Mouse (Mus musculus) stomach, postnatal 0 days (tissue): ENCODE measurements at regions not wholly inside any gene's neighbourhood (a gene's known extent, or its start where the extent isn't known, plus 50 kb on each side); places are given as distances from the start of the nearest gene placed in this dataset.

Experiments used
- ATAC-seq: fragments of 200-750 bp; cut with Nextera tagmentation; 2 replicates; pipeline ENCODE4 v1.8.0; 2017; ENCODE audit not compliant: low FRiP score, low TSS enrichment
- DNase-seq: peaks from one replicate; pipeline ENCODE4 v3.0.0-alpha.2; 2016; ENCODE audit warnings: low spot score
- H3K27ac ChIP-seq: fragments of 300-500 bp; sonication (generic); replicated peaks from 2 replicates; pipeline ENCODE4 v1.5.1; 2014; ENCODE audit warnings: mild to moderate bottlenecking, control low read depth
- H3K27me3 ChIP-seq: fragments of 300-500 bp; sonication (generic); 2 replicates; pipeline ENCODE4 v1.6.1; 2014; ENCODE audit warnings: low read length; ENCODE audit not compliant: control insufficient read depth, insufficient read depth
- H3K36me3 ChIP-seq: fragments of 300-500 bp; sonication (generic); 2 replicates; pipeline ENCODE4 v1.6.1; 2014; ENCODE audit warnings: low read length, mixed read lengths; ENCODE audit not compliant: control insufficient read depth, insufficient read depth
- H3K4me1 ChIP-seq: fragments of 300-500 bp; sonication (generic); replicated peaks from 2 replicates; pipeline ENCODE4 v1.6.1; 2014; ENCODE audit warnings: antibody characterized with exemption; ENCODE audit not compliant: control insufficient read depth, insufficient read depth
- H3K4me2 ChIP-seq: fragments of 300-500 bp; sonication (generic); replicated peaks from 2 replicates; pipeline ENCODE4 v1.6.1; 2014; ENCODE audit warnings: low read depth, mild to moderate bottlenecking, control low read depth, moderate library complexity
- H3K4me3 ChIP-seq: fragments of 300-500 bp; sonication (generic); 2 replicates; pipeline ENCODE4 v1.5.1; 2014; ENCODE audit warnings: low read depth, low read length, control low read depth
- H3K9ac ChIP-seq: fragments of 300-500 bp; sonication (generic); 2 replicates; pipeline ENCODE4 v1.6.1; 2014; ENCODE audit warnings: mild to moderate bottlenecking, low read length, control low read depth, mixed read lengths
- H3K9me3 ChIP-seq: fragments of 300-500 bp; sonication (generic); 2 replicates; pipeline ENCODE4 v1.6.1; 2016; ENCODE audit warnings: low read length; ENCODE audit not compliant: control insufficient read depth
- CTCF ChIP-seq: IDR thresholded peaks from 2 replicates; pipeline ENCODE4 v1.5.1; 2016; ENCODE audit warnings: antibody characterized with exemption, low read depth, mild to moderate bottlenecking, moderate library complexity
- EP300 ChIP-seq: optimal IDR thresholded peaks from 2 replicates; pipeline ENCODE3; 2016; ENCODE audit warnings: antibody characterized with exemption
- WGBS: fragments of 180-500 bp; shearing (Covaris S2); extraction: QIAGEN DNeasy Blood & Tissue Kit; methylation state at CpG from one replicate; pipeline ENCODE4 v1.1.7; 2014; 5-methylcytosine and 5-hydroxymethylcytosine counted together

GRCm38 (mm10) chr7:83477661-83478121 is 107.0 kb upstream of the Tmc3 start:
- Histone ChIP-seq H3K27ac (no peak overlapping the region), H3K27me3 (no peaks in the 10 kb centered on the region), H3K4me3 (no peak overlapping the region), H3K9ac (no peak overlapping the region), H3K4me2 (no peak overlapping the region), H3K36me3 (no peaks in the 10 kb centered on the region), H3K4me1 (no peaks in the 10 kb centered on the region), H3K9me3 (no peaks in the 10 kb centered on the region)
- 25% methylated on average over 7 of the region's 7 CpGs for WGBS
- DNase-seq (no peak), ATAC-seq (no peak)
- no peak for TF ChIP-seq EP300
- no peak for TF ChIP-seq CTCF

- Histone ChIP-seq H3K27ac (no peak overlapping the region), H3K4me3 (no peak overlapping the region), H3K9ac (no peak overlapping the region), H3K36me3 (no peaks in the 10 kb centered on the region), H3K4me2 (no peak overlapping the region), H3K9me3 (no peaks in the 10 kb centered on the region), H3K27me3 (no peaks in the 10 kb centered on the region), H3K4me1 (no peaks in the 10 kb centered on the region)
- ATAC-seq (no peak), DNase-seq (no peak)
- no peak for TF ChIP-seq EP300
- TF ChIP-seq CTCF: no peak
Measured at GRCm38 (mm10) chr7:83481655-83482054, 103.1 kb upstream of the Tmc3 start.

- Histone ChIP-seq H3K4me3 (no peak overlapping the region), H3K27ac (no peak overlapping the region), H3K4me2 (no peak overlapping the region), H3K27me3 (no peaks in the 10 kb centered on the region), H3K9me3 (no peaks in the 10 kb centered on the region), H3K4me1 (no peaks in the 10 kb centered on the region), H3K36me3 (no peaks in the 10 kb centered on the region), H3K9ac (no peak overlapping the region)
- no peak for ATAC-seq
- no peak for DNase-seq
- WGBS: 74% methylated on average over 3 of the region's 3 CpGs
- TF ChIP-seq CTCF: no peak
- TF ChIP-seq EP300: no peak
Measured at GRCm38 (mm10) chr7:83482254-83482653, 102.5 kb upstream of the Tmc3 start.

DNA sequence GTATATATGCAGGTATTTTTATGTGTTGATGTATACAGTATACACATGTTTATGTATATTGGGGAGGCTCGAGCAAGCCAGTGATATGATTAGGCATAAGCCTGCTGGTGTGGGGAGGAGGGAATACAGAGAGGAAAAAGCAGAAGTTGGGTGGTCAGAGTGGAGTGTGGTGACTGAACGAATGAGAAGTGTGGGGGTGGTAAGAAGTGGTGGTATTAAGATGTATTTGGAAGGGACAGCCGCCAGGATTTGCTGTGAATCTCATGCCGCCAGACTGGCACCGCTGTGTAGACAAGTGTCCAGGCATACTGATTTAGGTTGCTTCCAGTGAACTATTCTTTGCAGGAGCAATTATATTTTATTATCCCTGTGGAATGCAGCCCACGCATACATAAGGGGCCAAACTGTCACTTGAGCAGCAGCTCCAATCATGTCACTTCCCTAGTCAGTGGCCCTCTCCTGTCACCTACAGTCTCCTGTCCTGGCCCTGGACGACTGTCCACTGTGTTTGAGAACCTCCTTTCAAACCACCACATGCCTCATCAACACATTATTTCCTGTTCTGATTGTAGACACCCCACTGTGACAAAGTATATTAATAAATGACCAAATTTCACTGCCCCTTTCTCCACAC is 101.9 kb upstream of the Tmc3 start:
- no peaks in the 10 kb centered on the region for H3K27me3 ChIP-seq
- no peak for DNase-seq
- H3K4me2 ChIP-seq: no peak overlapping the region
- no peak overlapping the region for H3K9ac ChIP-seq
- no peak for ATAC-seq
- no peak overlapping the region for H3K4me3 ChIP-seq
- H3K27ac ChIP-seq: no peak overlapping the region
- WGBS: 61% methylated on average over 7 of the region's 7 CpGs
- TF ChIP-seq CTCF (no peak), EP300 (no peak)
- H3K36me3 ChIP-seq: no peaks in the 10 kb centered on the region
- no peaks in the 10 kb centered on the region for H3K4me1 ChIP-seq
- H3K9me3 ChIP-seq: no peaks in the 10 kb centered on the region

DNA sequence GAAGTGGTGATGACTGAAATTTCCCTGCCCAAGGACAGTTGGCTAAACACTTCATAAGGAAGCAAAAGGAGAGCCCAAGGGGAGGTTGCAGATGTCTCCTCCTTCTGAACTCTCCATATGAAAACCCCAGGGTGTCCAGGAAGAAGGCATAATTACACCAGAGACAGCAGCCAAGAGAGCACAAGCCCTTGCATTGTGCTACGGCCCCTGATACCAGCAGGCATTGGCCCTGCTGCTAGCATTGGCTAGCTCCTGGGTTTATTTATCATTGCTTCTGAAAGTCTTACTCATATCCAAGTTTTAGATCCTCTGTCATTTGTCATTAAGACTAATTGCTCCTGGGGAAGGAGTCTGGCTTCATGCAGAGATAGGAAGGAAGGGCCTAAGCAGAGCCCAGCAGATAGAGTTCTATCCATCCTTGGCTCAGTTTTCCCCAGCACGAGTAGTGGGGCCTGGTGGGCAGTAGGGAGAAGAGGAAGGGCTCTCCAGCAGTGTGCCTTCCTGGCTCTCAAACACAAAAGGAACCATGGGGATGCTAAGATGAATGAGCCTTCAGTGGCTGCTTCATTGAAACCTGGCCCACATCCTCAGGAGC is 98.5 kb upstream of the Tmc3 start:
- Histone ChIP-seq H3K9me3 (no peaks in the 10 kb centered on the region), H3K4me1 (no peaks in the 10 kb centered on the region), H3K4me3 (no peak overlapping the region), H3K9ac (no peak overlapping the region), H3K4me2 (no peak overlapping the region), H3K36me3 (no peaks in the 10 kb centered on the region), H3K27me3 (no peaks in the 10 kb centered on the region), H3K27ac (no peak overlapping the region)
- no peak for ATAC-seq
- WGBS: 37% methylated on average over 2 of the region's 2 CpGs
- TF ChIP-seq CTCF (no peak), EP300 (no peak)
- no peak for DNase-seq

- H3K9ac ChIP-seq: no peak overlapping the region
- TF ChIP-seq EP300: no peak
- peak; percentile 87 for TF ChIP-seq CTCF
- H3K27me3 ChIP-seq: no peaks in the 10 kb centered on the region
- H3K4me3 ChIP-seq: no peak overlapping the region
- no peaks in the 10 kb centered on the region for H3K4me1 ChIP-seq
- no peaks in the 10 kb centered on the region for H3K36me3 ChIP-seq
- DNase-seq: no peak
- no peak for ATAC-seq
- no peaks in the 10 kb centered on the region for H3K9me3 ChIP-seq
- WGBS: 80% methylated on average over 1 of the region's 1 CpGs
- H3K4me2 ChIP-seq: no peak overlapping the region
- H3K27ac ChIP-seq: no peak overlapping the region
Measured at GRCm38 (mm10) chr7:83489790-83490189, 94.9 kb upstream of the Tmc3 start.
